Mouse (Mus musculus) lung, postnatal 0 days (tissue): ENCODE results near the gene Rfx1. TPM values are rescaled to one million over a fixed set of nuclear protein-coding genes. Genes with fewer than 3 reads are reported as not detected.

Experiments
- ATAC-seq: fragments of 200-750 bp; cut with Nextera tagmentation; 2 replicates; pipeline ENCODE4 v1.8.0; 2017; ENCODE audit warnings: moderate library complexity
- DNase-seq: peaks from one replicate; pipeline ENCODE4 v3.0.0-alpha.2; 2016; ENCODE audit warnings: low spot score
- H3K27ac ChIP-seq: fragments of 300-500 bp; sonication (generic); 2 replicates; pipeline ENCODE4 v1.5.1; 2014; ENCODE audit warnings: antibody characterized with exemption, mild to moderate bottlenecking, low read length, mixed read lengths
- H3K27me3 ChIP-seq: fragments of 300-500 bp; sonication (generic); replicated peaks from 2 replicates; pipeline ENCODE4 v1.6.1; 2014; ENCODE audit warnings: low read length, mixed read lengths; ENCODE audit not compliant: insufficient read depth
- H3K36me3 ChIP-seq: fragments of 300-500 bp; sonication (generic); 2 replicates; pipeline ENCODE4 v1.6.1; 2014; ENCODE audit warnings: low read length, mixed read lengths; ENCODE audit not compliant: insufficient read depth
- H3K4me1 ChIP-seq: fragments of 300-500 bp; sonication (generic); 2 replicates; pipeline ENCODE4 v1.6.1; 2014; ENCODE audit warnings: antibody characterized with exemption, low read depth, low read length, mixed read lengths; ENCODE audit not compliant: insufficient read depth
- H3K4me2 ChIP-seq: fragments of 300-500 bp; sonication (generic); replicated peaks from 2 replicates; pipeline ENCODE4 v1.6.1; 2014; ENCODE audit warnings: low read depth, mild to moderate bottlenecking, low read length, moderate library complexity, mixed read lengths
- H3K4me3 ChIP-seq: fragments of 300-500 bp; sonication (generic); 2 replicates; pipeline ENCODE4 v1.5.1; 2014; ENCODE audit warnings: low read depth, low read length
- H3K9ac ChIP-seq: fragments of 300-500 bp; sonication (generic); replicated peaks from 2 replicates; pipeline ENCODE4 v1.6.1; 2014; ENCODE audit warnings: low read depth, mild to moderate bottlenecking
- H3K9me3 ChIP-seq: fragments of 300-500 bp; sonication (generic); 2 replicates; pipeline ENCODE4 v1.6.1; 2016; ENCODE audit warnings: low read length, mixed read lengths
- CTCF ChIP-seq: IDR thresholded peaks from 2 replicates; pipeline ENCODE4 v1.5.1; 2016; ENCODE audit warnings: antibody characterized with exemption, mild to moderate bottlenecking
- EP300 ChIP-seq: IDR thresholded peaks from 2 replicates; pipeline ENCODE4 v1.6.1; 2016; ENCODE audit warnings: antibody characterized with exemption, mild to moderate bottlenecking, control low read depth
- WGBS: fragments of 180-500 bp; shearing (Covaris S2); extraction: QIAGEN DNeasy Blood & Tissue Kit; methylation state at CpG from one replicate; pipeline ENCODE4 v1.1.7; 2014; 5-methylcytosine and 5-hydroxymethylcytosine counted together
- polyA plus RNA-seq: library from polyadenylated mRNA; unstranded; fragments of >200 nt; fragmentation: Nextera tagmentation; extraction: Ambion mirVana; gene quantifications from 2 replicates; pipeline ENCODE4 v1.2.1, GENCODE M21; 2015

Gene Rfx1
- polyA plus RNA-seq, 1 experiment from 2014 or later, result 5.2 TPM

GRCm38 (mm10) chr8:84122151-84122550 lies 55.5 kb downstream of the Rfx1 start:
- no peaks in the 10 kb centered on the region for H3K9me3 ChIP-seq
- H3K36me3 ChIP-seq, result no peaks in the 10 kb centered on the region
- ATAC-seq (no peak), DNase-seq (no peak)
- no peaks in the 10 kb centered on the region for H3K4me1 ChIP-seq
- no peak overlapping the region for H3K9ac ChIP-seq
- H3K27ac ChIP-seq, result no peak overlapping the region
- 70% methylated on average over 3 of the region's 3 CpGs for WGBS
- H3K27me3 ChIP-seq, result no peaks in the 10 kb centered on the region
- H3K4me2 ChIP-seq, result no peak overlapping the region
- no peak for TF ChIP-seq EP300
- no peak for TF ChIP-seq CTCF
- H3K4me3 ChIP-seq, result no peak overlapping the region

GRCm38 (mm10) chr8:84125656-84126055 lies 59.0 kb downstream of the Rfx1 start, which contains the start of gene Podnl1:
Podnl1 (plus strand) TSS chr8:84125989.
- H3K9me3 ChIP-seq, result no peaks in the 10 kb centered on the region
- no peak within 1 kb of the TSS for H3K9ac ChIP-seq
- TF ChIP-seq CTCF (no peak), EP300 (no peak)
- no peak within 1 kb of the TSS for H3K27ac ChIP-seq
- no peak within 1 kb of the TSS for H3K4me2 ChIP-seq
- no peak within 1 kb of the TSS for H3K4me3 ChIP-seq
- H3K4me1 ChIP-seq, result no peaks in the 10 kb centered on the region
- H3K27me3 ChIP-seq, result no peaks in the 10 kb centered on the region
- DNase-seq (peak; percentile 52), ATAC-seq (peak; percentile 92)
- no peaks in the 10 kb centered on the region for H3K36me3 ChIP-seq
- WGBS, result 40% methylated on average over 9 of the region's 9 CpGs

- Histone ChIP-seq H3K9me3 (no peaks in the 10 kb centered on the region), H3K4me3 (no peak overlapping the region), H3K36me3 (no peaks in the 10 kb centered on the region), H3K4me2 (no peak overlapping the region), H3K4me1 (no peaks in the 10 kb centered on the region), H3K27me3 (no peaks in the 10 kb centered on the region), H3K27ac (no peak overlapping the region), H3K9ac (no peak overlapping the region)
- WGBS, result 75% methylated on average over 2 of the region's 2 CpGs
- DNase-seq (no peak), ATAC-seq (no peak)
- TF ChIP-seq CTCF, result no peak
- TF ChIP-seq EP300, result no peak
Measured at GRCm38 (mm10) chr8:84126742-84127141, 60.1 kb downstream of the Rfx1 start.

GRCm38 (mm10) chr8:84127202-84127901 lies 60.7 kb downstream of the Rfx1 start:
- DNase-seq, result no peak
- no peak overlapping the region for H3K4me2 ChIP-seq
- H3K4me1 ChIP-seq, result no peaks in the 10 kb centered on the region
- no peak overlapping the region for H3K27ac ChIP-seq
- H3K9me3 ChIP-seq, result no peaks in the 10 kb centered on the region
- ATAC-seq, result no peak
- no peak overlapping the region for H3K9ac ChIP-seq
- H3K27me3 ChIP-seq, result no peaks in the 10 kb centered on the region
- no peak overlapping the region for H3K4me3 ChIP-seq
- WGBS, result 39% methylated on average over 17 of the region's 17 CpGs
- TF ChIP-seq CTCF (no peak), EP300 (no peak)
- no peaks in the 10 kb centered on the region for H3K36me3 ChIP-seq

- H3K9me3 ChIP-seq, result no peaks in the 10 kb centered on the region
- H3K27ac ChIP-seq, result no peak overlapping the region
- 57% methylated on average over 8 of the region's 8 CpGs for WGBS
- DNase-seq (no peak), ATAC-seq (no peak)
- no peaks in the 10 kb centered on the region for H3K27me3 ChIP-seq
- no peak overlapping the region for H3K9ac ChIP-seq
- H3K36me3 ChIP-seq, result no peaks in the 10 kb centered on the region
- no peaks in the 10 kb centered on the region for H3K4me1 ChIP-seq
- H3K4me3 ChIP-seq, result no peak overlapping the region
- no peak overlapping the region for H3K4me2 ChIP-seq
- TF ChIP-seq CTCF, result peak; percentile 31
- TF ChIP-seq EP300, result no peak
Measured at GRCm38 (mm10) chr8:84128277-84128676, 61.6 kb downstream of the Rfx1 start.

- DNase-seq, result no peak
- Histone ChIP-seq H3K27me3 (no peaks in the 10 kb centered on the region), H3K4me2 (no peak overlapping the region), H3K27ac (no peak overlapping the region), H3K36me3 (0 out of 2 replicates have a peak, but pooled peaks cover 8% of the 10 kb centered on the region), H3K4me1 (no peaks in the 10 kb centered on the region), H3K4me3 (no peak overlapping the region), H3K9ac (no peak overlapping the region), H3K9me3 (no peaks in the 10 kb centered on the region)
- TF ChIP-seq EP300 (no peak), CTCF (no peak)
- ATAC-seq, result no peak
- 45% methylated on average over 29 of the region's 30 CpGs for WGBS
Measured at GRCm38 (mm10) chr8:84130806-84131205, 64.2 kb downstream of the Rfx1 start.
